Mouse (Mus musculus) embryonic fibroblast, embryonic 13.5 days (primary cell): ENCODE measurements around the gene Prpf6.

Source experiments
- CTCF ChIP-seq: IDR thresholded peaks from 2 replicates; pipeline ENCODE4 v1.5.1; 2011; ENCODE audit warnings: mild to moderate bottlenecking, control low read depth, low read length, moderate library complexity, borderline replicate concordance; ENCODE audit not compliant: insufficient read depth
- POLR2A ChIP-seq: IDR thresholded peaks from 2 replicates; pipeline ENCODE4 v1.6.1; 2011; ENCODE audit warnings: low read depth, mild to moderate bottlenecking, control low read depth, low read length, moderate library complexity

DNA sequence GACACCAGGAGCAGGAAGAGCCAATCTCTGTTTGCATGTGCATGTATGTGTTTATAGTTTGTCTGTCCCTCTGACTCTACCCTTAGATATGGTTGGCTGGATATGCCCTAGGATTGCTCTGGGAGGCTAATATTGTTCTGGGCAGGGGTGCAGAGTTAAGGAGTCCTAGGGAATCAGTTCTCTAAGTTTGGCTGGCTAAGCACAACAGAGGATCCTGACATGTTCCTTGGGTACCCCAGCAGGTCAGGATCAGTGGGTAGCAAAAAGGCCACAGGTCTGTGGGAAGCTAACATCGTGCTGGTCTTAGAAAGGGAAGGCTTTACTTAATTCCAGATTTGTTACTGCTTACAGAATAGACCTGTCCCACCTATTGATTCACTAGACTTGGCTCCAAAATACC lies 12.0 kb upstream of the Prpf6 start:
- no peak for TF ChIP-seq CTCF
- TF ChIP-seq POLR2A, result no peak
